Mouse (Mus musculus) cerebellum, postnatal 4 days (tissue): ENCODE data around the gene Bcl7c.
"Not testable (repeated sequence)": the region's sequence is repeated elsewhere in the genome, so short reads cannot be mapped to it uniquely, and the experiment has no call there.

Experiments used
- DNase-seq, 2 experiments: peaks; one replicate each; pipeline ENCODE4 v3.0.0; 2022; ENCODE audit warnings: low spot score in 2 of 2, mixed read lengths in 1 of 2

Gene Bcl7c

DNA sequence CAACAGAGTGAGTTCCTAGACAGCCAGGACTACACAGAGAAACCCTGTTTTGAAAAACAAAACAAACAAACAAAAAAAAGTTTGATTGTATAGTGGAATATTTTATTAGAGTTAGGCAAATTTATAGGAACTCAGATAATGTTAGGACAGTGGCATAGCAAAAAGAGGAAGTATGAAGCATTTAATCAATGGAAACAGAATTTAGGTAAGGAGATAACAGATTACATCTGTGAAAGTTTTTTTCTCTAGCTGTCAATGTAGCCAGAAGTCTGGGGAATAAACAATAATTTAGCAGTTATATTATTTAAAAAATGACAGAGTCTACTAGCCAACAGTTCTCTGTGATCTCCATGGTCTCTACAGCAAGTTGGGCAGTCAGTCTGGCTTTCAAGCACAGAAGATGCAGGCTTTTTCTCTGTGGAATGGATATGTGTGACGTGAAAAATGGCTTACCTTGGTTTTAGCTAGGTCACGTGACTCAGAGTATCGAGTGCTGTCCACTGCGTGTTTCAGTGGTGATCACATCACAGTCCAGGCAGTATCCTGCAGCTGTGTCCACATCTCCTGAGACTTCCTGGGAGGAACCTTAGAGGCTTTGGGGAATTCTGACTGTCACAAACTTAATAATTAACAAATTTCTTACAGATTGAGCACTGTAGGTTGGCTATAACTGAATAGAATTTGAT is 60.1 kb downstream of the Bcl7c start:
- no peak for DNase-seq

DNA sequence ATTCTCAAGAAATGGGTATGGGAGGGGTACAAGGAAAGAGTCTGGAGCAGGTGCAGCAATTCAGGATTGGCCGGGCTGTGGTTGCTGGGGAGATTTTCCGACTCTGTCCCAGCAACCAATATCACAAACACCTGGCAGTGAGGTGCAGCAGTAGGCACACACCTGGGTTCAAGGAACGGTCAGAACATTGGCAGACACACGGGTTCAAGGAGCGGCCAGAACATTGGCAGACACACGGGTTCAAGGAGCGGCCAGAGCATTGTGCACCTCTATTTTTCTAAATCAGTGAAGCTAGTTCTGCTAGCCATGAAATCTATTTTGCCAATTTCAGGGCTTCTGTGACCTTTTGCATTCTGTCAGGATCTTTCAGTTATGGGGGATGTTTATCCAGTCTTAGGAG is 61.2 kb downstream of the Bcl7c start:
- not testable (repeated sequence) for DNase-seq

- DNase-seq = no peak
Measured at GRCm38 (mm10) chr7:127646363-127646762, 62.4 kb downstream of the Bcl7c start.

DNA sequence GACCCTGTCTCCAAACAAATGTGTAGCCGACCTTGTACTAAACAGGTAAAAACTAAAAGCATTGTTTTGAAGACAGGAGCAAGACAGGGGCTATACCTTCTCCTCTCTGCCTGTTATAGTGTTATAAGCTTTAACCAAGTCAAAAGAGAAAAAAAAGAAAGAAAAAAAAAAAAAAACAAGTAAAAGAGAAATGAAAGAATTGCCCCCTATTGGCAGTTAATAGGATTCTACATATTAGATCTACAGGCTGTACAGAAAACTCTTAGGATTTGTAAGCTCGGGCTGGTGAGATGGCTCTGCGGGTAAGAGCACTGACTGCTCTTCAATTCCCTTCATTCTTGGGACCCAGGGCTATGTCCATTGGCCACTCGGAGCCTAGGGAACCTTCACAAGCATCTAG is 66.5 kb downstream of the Bcl7c start:
- DNase-seq = no peak

- DNase-seq = no peak
Measured at GRCm38 (mm10) chr7:127641260-127641659, 67.5 kb downstream of the Bcl7c start.

- DNase-seq = peak; percentile 56 to 72
Measured at GRCm38 (mm10) chr7:127636963-127637362, 71.8 kb downstream of the Bcl7c start.

GRCm38 (mm10) chr7:127631416-127631815 is 77.3 kb downstream of the Bcl7c start:
- DNase-seq = no peak

- no peak for DNase-seq
Measured at GRCm38 (mm10) chr7:127628646-127629045, 80.1 kb downstream of the Bcl7c start.

- DNase-seq = no peak
Measured at GRCm38 (mm10) chr7:127626471-127626870, 82.3 kb downstream of the Bcl7c start.

DNA sequence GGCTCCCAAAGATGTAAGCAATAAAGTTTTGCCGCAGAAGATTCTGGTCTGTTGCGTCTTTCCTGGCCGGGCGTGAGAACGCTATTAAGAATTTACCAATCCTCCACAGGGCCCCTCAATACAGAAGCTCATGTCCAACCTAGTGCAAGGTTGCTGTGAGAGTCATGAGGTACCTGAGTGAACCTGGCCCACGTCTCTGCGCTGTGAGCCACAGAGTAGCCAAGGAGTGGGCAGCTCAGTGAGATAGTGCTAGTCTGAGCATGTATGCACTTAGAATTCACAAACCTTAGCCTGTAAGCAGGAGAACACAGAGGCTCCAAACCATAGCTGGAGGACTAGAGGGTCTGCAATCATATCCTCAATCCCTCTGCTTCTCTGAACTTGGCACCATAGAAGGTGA is 82.7 kb downstream of the Bcl7c start:
- DNase-seq = no peak

DNA sequence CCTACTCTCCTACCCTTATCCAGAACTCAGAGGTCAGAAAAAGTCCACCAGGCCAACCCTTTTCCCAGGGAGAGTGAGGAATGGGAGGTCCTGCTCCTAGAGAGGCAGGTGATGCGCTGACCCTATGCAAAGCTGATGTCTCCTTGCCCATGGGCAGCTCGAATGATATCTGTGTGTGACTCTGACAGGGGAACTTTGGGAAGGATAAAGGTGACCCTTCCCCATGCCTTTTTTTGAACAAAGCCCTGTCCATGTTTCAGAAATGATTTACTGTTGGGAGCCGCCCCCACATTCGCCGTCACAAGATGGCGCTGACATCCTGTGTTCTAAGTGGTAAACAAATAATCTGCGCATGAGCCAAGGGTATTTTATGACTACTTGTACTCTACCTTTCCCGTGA is 90.3 kb downstream of the Bcl7c start:
- not testable (repeated sequence) for DNase-seq

GRCm38 (mm10) chr7:127617962-127618361 is 90.8 kb downstream of the Bcl7c start:
- DNase-seq = no peak

- DNase-seq = no peak
Measured at GRCm38 (mm10) chr7:127616881-127617280, 91.9 kb downstream of the Bcl7c start.

- DNase-seq = no peak
Measured at GRCm38 (mm10) chr7:127616336-127616735, 92.4 kb downstream of the Bcl7c start.

DNA sequence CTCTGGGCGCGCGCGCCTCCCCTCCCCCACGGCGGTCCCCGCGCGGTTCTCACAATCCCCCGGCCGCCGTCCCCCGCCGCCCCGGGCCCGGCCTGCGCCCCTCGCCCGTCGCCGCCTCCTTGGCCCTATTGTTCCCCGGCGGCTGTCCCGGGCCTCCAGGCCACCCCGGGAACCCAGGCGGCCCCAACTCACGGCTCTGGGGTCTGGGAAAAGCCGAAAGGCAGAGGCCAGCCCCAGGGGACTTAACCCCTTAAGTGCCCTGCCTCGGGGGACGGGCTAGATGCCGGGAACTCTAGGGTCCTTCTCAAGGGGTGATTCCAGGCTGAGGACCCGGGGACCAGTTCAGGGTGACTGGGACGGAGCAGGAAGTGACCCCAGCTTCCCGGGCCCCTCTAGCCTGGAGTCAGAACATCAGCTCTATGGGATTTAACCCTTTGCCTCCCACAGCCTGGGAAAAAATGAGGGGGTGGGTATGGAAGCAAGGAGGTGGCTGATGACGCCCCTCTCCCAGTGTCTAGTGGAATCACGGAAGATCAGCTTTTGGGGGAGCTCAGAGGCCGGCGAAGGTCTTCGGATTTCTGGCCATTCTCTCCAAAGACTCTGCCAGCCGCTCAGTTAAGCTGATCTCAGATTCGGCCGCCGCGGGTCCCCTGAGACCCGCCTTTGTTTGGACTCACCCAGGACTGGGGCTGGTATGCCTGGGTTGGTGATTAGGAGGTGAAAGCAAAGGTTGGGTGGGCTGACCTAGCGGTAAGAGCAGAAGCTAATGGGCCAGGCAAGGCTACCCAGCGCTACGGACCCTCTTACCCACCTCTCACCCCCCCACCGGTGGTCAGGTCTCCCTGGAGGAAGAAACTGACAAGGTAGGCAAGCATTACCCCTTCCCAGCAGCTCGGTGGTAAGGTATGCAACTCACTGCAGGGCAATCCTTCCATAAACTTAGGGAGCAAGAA is 93.6 kb downstream of the Bcl7c start, which contains the start of gene Zfp629:
TSS of gene Zfp629 (minus strand) at position 907 of the 953 bp plus-strand sequence.
- DNase-seq = peak; percentile 57 to 82

DNA sequence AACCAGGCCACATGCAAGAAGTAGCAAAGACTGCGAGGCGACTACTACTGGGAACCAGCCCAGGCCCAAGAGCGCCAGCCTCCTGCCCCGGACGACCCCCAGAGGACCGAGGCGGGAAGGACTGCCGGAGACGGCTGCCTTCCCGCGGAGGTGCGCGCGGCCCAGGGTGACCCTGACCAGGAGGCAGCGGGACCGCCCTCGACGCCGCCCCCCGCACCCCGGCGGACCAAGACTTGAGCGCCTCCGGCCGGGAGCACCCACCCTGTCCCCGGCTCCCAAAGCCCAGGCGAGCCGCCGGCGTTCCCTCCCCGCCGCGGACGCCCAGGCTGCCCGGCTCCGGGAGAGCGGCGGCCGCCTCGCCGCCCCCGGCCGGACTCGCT is 94.2 kb downstream of the Bcl7c start:
- DNase-seq = peak in 1 of 2 experiments; percentile 26

DNA sequence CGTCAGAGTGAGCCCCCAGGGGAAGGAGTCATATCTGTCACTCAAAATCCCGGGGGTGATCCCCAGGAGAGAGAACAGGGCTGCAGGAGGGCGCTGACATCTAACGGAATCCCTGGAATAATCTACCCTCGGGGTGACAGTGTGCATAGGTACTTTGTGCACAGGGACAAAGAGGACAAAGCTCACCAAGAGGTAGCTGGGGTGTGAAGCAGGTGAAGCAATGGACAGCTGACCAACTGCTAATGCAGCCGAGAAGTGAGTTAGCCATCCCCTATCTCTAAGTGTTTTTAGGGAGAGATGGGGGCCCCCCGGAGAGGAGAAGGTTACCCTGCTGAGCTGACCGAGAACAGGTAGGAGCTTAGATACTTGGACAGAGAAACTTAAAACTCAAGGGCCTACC is 94.6 kb downstream of the Bcl7c start:
- DNase-seq = no peak

DNA sequence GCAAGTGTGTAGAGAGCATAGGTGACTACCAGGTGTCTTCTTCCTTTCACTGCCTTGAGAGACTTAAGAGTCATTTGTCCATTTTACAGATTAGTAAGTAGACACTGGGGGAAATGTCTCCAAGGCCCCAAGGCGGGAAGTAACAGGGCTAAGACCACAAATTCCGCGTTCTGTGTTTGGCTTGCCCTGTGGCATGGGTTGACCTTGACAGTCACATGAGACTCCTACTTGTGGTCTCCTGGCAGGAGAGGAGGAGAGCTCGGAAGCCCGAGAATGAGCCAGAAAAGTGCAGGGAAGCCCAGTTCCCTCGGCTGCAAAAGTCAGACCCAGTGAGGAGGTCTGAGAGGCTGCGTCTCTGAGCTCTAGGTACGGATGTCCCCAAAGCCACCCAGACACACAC is 95.2 kb downstream of the Bcl7c start:
- DNase-seq = no peak

DNA sequence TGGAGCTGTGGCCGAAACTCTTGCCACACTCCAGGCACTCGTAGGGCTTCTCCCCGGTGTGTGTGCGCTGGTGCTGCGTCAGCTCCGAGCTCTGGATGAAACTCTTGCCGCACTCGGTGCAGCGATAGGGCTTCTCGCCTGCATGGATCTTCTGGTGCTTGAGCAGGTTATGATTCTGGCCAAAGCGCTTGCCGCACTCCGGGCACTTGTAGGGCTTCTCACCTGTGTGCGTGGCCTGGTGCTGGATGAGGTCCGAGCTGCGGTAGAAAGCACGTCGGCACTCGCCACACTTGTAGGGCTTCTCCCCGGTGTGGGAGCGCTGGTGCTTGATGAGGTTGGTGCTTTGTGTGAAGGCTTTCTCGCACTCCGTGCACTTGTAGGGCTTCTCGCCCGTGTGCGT is 97.2 kb downstream of the Bcl7c start:
- DNase-seq = no peak
